Mouse (Mus musculus) forebrain, postnatal 0 days (tissue): Measurements from ENCODE around the gene Mccc1. TPM values are rescaled to one million over a fixed set of nuclear protein-coding genes. Genes with fewer than 3 reads are reported as not detected.

Experiments
- ATAC-seq: fragments of 200-750 bp; cut with Nextera tagmentation; 2 replicates; pipeline ENCODE4 v1.8.0; 2017; ENCODE audit warnings: mild to moderate bottlenecking, moderate library complexity
- DNase-seq: peaks from one replicate; pipeline ENCODE4 v3.0.0-alpha.2; 2015
- H3K27ac ChIP-seq: fragments of 300-500 bp; sonication (generic); 2 replicates; pipeline ENCODE4 v1.5.1; 2014; ENCODE audit warnings: low read depth, mild to moderate bottlenecking, antibody characterized with exemption, low read length, moderate library complexity, mixed read lengths
- H3K27me3 ChIP-seq: fragments of 300-500 bp; sonication (generic); 2 replicates; pipeline ENCODE4 v1.6.1; 2014; ENCODE audit warnings: mild to moderate bottlenecking, low read length, mixed read lengths; ENCODE audit not compliant: insufficient read depth
- H3K36me3 ChIP-seq: fragments of 300-500 bp; sonication (generic); 2 replicates; pipeline ENCODE4 v1.6.1; 2014; ENCODE audit warnings: mild to moderate bottlenecking, moderate library complexity; ENCODE audit not compliant: insufficient read depth
- H3K4me1 ChIP-seq: fragments of 300-500 bp; sonication (generic); 2 replicates; pipeline ENCODE4 v1.6.1; 2014; ENCODE audit warnings: antibody characterized with exemption; ENCODE audit not compliant: insufficient read depth
- H3K4me2 ChIP-seq: fragments of 300-500 bp; sonication (generic); 2 replicates; pipeline ENCODE4 v1.6.1; 2014; ENCODE audit warnings: low read depth, mild to moderate bottlenecking, moderate library complexity
- H3K4me3 ChIP-seq: fragments of 300-500 bp; sonication (generic); 2 replicates; pipeline ENCODE4 v1.5.1; 2014; ENCODE audit warnings: low read depth, low read length, mixed read lengths
- H3K9ac ChIP-seq: fragments of 300-500 bp; sonication (generic); 2 replicates; pipeline ENCODE4 v1.6.1; 2014; ENCODE audit warnings: mild to moderate bottlenecking
- H3K9me3 ChIP-seq: fragments of 300-500 bp; sonication (generic); 2 replicates; pipeline ENCODE4 v1.6.1; 2016; ENCODE audit warnings: low read length
- CTCF ChIP-seq: sonication (generic); IDR thresholded peaks from 2 replicates; pipeline ENCODE4 v1.5.1; 2016; ENCODE audit warnings: antibody characterized with exemption, control low read depth, low read depth
- WGBS: fragments of 180-500 bp; shearing (Covaris S2); extraction: QIAGEN DNeasy Blood & Tissue Kit; methylation state at CpG from one replicate; pipeline ENCODE4 v1.1.7; 2014; 5-methylcytosine and 5-hydroxymethylcytosine counted together
- polyA plus RNA-seq: library from polyadenylated mRNA; unstranded; fragments of >200 nt; fragmentation: Nextera tagmentation; extraction: Ambion mirVana; gene quantifications from 2 replicates; pipeline ENCODE4 v1.2.1, GENCODE M21; 2015
- total RNA-seq: library from RNA; depleted of rRNA; stranded (reverse); fragments of >200 nt; gene quantifications from 2 replicates; pipeline ENCODE4 v1.2.3, GENCODE M21; 2014; rRNA removed

Mccc1 gene
- total and polyA plus RNA-seq, 2 experiments from 2014 or later: 5.9 to 13.7 TPM

DNA sequence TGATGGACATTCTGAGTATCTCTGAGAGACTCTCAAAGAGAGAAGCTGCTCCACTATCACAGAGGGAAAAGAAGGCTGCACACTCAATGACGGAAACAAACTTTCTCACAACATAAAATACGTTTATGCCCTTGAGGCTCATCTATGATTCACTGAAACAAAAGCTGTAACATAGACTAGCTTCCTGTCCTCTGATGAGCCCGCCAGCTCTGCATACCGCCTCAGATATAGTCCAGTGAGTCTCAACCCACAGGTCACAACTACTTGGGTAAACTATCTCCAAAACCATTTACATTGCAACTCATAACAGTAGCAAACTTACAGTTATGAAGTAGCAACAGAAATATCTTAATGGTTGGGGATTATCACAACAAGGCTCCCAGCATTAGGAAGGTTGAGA lies 78.0 kb downstream of the Mccc1 start:
- no peak for TF ChIP-seq CTCF
- Histone ChIP-seq H3K27me3 (no peaks in the 10 kb centered on the region), H3K9me3 (no peaks in the 10 kb centered on the region), H3K4me1 (no peaks in the 10 kb centered on the region), H3K36me3 (peaks cover 4% of the 10 kb centered on the region; the same call in 1 of the 2 replicates), H3K27ac (no peak overlapping the region), H3K4me3 (no peak overlapping the region), H3K9ac (no peak overlapping the region), H3K4me2 (no peak overlapping the region)
- no peak for ATAC-seq
- DNase-seq: no peak
- WGBS: 83% methylated on average over 4 of the region's 4 CpGs

DNA sequence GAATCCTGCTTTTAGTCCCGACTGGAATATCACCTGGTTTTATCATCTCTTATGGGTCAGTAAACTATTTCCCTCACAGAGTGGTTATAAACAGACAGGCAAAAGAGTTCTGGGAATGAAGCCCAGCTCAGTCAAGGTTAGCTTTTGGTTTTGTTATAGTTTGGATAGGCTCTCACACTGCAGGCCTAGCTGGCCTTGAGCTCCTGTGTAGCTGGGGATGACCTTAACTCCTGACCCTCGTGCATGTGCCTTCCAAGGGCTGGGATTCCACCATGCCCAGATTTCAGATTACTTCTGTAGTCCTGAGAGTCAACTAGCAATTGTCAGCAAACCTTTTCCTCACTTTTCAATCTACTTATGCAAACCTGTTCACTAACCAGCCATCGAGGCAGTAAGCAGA lies 82.2 kb downstream of the Mccc1 start:
- H3K27ac ChIP-seq: no peak overlapping the region
- DNase-seq (no peak), ATAC-seq (no peak)
- peaks cover 10% of the 10 kb centered on the region; the same call in 1 of the 2 replicates for H3K36me3 ChIP-seq
- H3K4me2 ChIP-seq: no peak overlapping the region
- no peaks in the 10 kb centered on the region for H3K27me3 ChIP-seq
- no peak overlapping the region for H3K9ac ChIP-seq
- WGBS: 90% methylated on average over 3 of the region's 3 CpGs
- H3K4me3 ChIP-seq: no peak overlapping the region
- H3K9me3 ChIP-seq: no peaks in the 10 kb centered on the region
- no peaks in the 10 kb centered on the region for H3K4me1 ChIP-seq
- TF ChIP-seq CTCF: no peak

Other genes with a start within 250 kb of the Mccc1 start
- 46.7 and 56.4 TPM in 2 replicates for gene Atp11b, start 246.6 kb downstream of the Mccc1 start, total RNA-seq
- 13.3 and 19.4 TPM in 2 replicates for gene Atp11b, start 246.6 kb downstream of the Mccc1 start, polyA plus RNA-seq
- gene Dcun1d1, start 63.2 kb downstream of the Mccc1 start, total RNA-seq: 74.1 and 82.8 TPM in 2 replicates
- gene Dcun1d1, start 63.2 kb downstream of the Mccc1 start, polyA plus RNA-seq: 102 and 125 TPM in 2 replicates
- not detected in 2 replicates for gene Ccdc144b, start 52.9 kb upstream of the Mccc1 start, total RNA-seq
- gene Ccdc144b, start 52.9 kb upstream of the Mccc1 start, polyA plus RNA-seq: not detected in 2 replicates
- gene Acad9, start 65.3 kb upstream of the Mccc1 start, total RNA-seq: 34.6 and 43.5 TPM in 2 replicates
- 62.0 and 67.9 TPM in 2 replicates for gene Acad9, start 65.3 kb upstream of the Mccc1 start, polyA plus RNA-seq
- gene D3Ertd254e, start 150.3 kb upstream of the Mccc1 start, total RNA-seq: 22.4 and 26.2 TPM in 2 replicates
- gene D3Ertd254e, start 150.3 kb upstream of the Mccc1 start, polyA plus RNA-seq: 6.8 and 10.6 TPM in 2 replicates
- gene Qrfpr, start 221.6 kb upstream of the Mccc1 start, total RNA-seq: 0.23 and 0.38 TPM in 2 replicates
- gene Qrfpr, start 221.6 kb upstream of the Mccc1 start, polyA plus RNA-seq: 1.7 and 2.7 TPM in 2 replicates